Mouse (Mus musculus) E14TG2a.4 (cell line): ENCODE data around the gene Themis.

Experiments used
- CTCF ChIP-seq: conservative IDR thresholded peaks from 2 replicates; pipeline ENCODE4 v1.5.1; 2014; ENCODE audit warnings: low read length
- NANOG ChIP-seq: IDR thresholded peaks from 2 replicates; pipeline ENCODE4 v1.6.1; 2014; ENCODE audit warnings: borderline replicate concordance, low read length, mixed read lengths
- POU5F1 ChIP-seq: IDR thresholded peaks from 2 replicates; pipeline ENCODE4 v1.6.1; 2014; ENCODE audit warnings: low read length, borderline replicate concordance

- TF ChIP-seq CTCF (no peak), POU5F1 (no peak), NANOG (no peak)
These were observed 53.7 kb downstream of the Themis start for GRCm38 (mm10) chr10:28721828-28722227.
